Mouse (Mus musculus): ENCODE data around the gene Gorasp2. TPM values are rescaled to one million over a fixed set of nuclear protein-coding genes. Genes with fewer than 3 reads are reported as not detected.

Gorasp2 gene
- polyA plus RNA-seq, 1 experiment from 2014 or later = 168 TPM

DNA sequence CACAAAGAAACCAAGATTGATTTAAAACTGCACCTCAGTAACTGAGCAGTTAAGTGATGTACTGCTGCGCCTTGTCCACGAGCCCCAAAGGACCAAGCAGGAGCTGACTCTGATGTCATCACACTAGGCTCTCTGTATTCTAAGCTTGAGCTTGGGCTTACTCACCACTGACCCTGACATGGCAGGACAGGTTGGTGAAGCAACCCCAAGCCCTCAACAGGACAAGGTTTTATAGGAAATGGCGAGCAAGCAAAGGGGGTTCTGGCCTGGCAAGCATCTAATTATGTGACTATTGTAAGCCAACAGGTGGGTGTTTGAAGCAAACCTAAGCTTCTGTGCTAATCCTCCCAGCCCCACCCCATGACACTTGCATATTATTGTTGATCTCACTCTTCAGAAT is 39.5 kb downstream of the Gorasp2 start:
- Histone ChIP-seq H3K4me2 (no peak overlapping the region), H3K36me3 (0 out of 2 replicates have a peak, but pooled peaks cover 4% of the 10 kb centered on the region), H3K27me3 (no peaks in the 10 kb centered on the region), H3K27ac (no peak overlapping the region), H3K4me1 (peaks cover 19% of the 10 kb centered on the region), H3K9ac (no peak overlapping the region), H3K9me3 (no peaks in the 10 kb centered on the region), H3K4me3 (no peak overlapping the region)
- no peak for ATAC-seq (ENCODE audit: insufficient number of reproducible peaks, insufficient read depth, low FRiP score, low TSS enrichment, low read depth)
- 81% methylated on average over 3 of the region's 3 CpGs for WGBS

DNA sequence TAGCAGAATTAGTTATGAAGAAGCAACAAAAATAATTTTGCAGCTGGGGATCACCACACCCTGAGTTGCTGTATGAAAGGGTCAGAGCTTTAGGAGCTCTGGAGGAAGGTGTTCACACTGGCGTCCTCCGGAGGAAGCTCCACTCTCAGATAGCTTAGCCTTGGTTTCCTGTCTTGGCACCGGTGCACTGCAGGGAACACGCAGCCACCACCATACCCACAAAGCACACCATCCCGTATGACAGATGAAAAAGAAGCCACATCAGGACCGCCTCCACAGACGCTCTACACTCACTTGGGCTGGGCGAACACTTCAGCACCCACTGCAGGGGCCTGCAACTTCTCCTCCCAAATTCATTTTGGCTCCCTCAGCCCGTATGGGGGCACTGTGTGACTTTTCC is 40.2 kb downstream of the Gorasp2 start:
- 52% methylated on average over 9 of the region's 9 CpGs for WGBS
- no peaks in the 10 kb centered on the region for H3K27me3 ChIP-seq
- no peak overlapping the region for H3K27ac ChIP-seq
- no peak overlapping the region for H3K4me3 ChIP-seq
- H3K4me1 ChIP-seq = peaks cover 22% of the 10 kb centered on the region
- no peaks in the 10 kb centered on the region for H3K9me3 ChIP-seq
- ATAC-seq (ENCODE audit: insufficient number of reproducible peaks, insufficient read depth, low FRiP score, low TSS enrichment, low read depth) = no peak
- H3K4me2 ChIP-seq = no peak overlapping the region
- H3K9ac ChIP-seq = no peak overlapping the region
- 0 out of 2 replicates have a peak, but pooled peaks cover 4% of the 10 kb centered on the region for H3K36me3 ChIP-seq

DNA sequence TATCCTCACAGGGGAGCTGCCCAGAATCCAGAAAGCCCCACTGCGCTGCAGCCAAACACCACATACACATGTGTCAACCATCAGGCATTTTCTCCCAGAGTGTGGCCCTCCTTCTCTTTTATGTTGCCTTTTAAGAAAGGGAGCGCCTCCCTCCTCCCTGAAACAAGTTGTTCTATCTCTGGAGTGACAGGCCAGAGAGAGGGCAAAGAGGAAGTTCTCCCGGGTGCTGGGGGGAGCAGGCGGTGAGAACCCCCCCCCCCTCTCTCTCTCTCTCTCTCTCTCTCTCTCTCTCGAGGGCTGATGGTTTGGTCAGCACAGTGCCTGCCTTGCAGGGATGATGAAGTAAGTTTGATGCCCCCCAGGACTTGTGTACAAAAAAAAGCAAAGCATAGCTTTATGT is 41.0 kb downstream of the Gorasp2 start:
- no peak for ATAC-seq (ENCODE audit: insufficient number of reproducible peaks, insufficient read depth, low FRiP score, low TSS enrichment, low read depth)
- no peak overlapping the region for H3K27ac ChIP-seq
- H3K27me3 ChIP-seq = no peaks in the 10 kb centered on the region
- H3K4me3 ChIP-seq = no peak overlapping the region
- no peaks in the 10 kb centered on the region for H3K9me3 ChIP-seq
- H3K9ac ChIP-seq = peak overlapping the region; percentile 44; the same call in 1 of the 2 replicates
- WGBS = 41% methylated on average over 5 of the region's 5 CpGs
- H3K36me3 ChIP-seq = 0 out of 2 replicates have a peak, but pooled peaks cover 4% of the 10 kb centered on the region
- peaks cover 30% of the 10 kb centered on the region for H3K4me1 ChIP-seq
- H3K4me2 ChIP-seq = no peak overlapping the region

DNA sequence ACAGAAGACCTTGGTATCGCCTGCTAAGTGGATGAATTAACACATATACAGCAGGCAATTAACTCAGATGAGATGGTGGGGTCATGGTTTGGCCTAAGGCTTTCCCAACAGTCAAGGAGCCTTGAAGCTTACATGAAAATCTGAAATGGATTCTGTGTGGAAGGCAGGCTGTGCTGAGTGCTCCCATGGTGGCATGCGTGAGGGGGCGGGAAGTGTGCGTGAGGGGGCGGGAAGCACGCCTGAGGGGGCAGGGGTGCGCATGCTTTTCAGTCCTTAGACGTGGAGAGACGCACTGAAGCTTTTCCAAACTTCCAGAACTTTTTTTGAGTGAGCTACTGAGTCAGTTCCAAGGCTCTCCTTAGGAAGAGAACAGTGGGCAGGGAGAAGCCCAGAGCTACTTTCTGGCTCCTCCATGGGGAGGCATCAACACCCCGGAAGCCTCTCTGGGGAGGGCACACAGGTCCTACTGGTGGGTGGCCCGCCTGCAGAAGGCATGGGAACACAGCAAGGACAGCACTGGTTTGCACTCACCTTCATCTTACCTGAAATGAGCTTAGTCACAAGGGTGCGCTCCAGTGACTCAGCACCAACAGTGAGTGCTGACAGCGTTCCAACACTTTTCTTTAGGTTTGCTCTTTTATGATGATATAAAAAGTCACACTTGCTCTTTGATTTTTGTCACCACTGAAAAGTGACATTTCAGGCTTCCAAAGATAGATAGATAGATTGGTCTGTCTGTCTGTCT is 47.8 kb downstream of the Gorasp2 start:
- Histone ChIP-seq H3K4me3 (no peak overlapping the region), H3K4me1 (peaks cover 26% of the 10 kb centered on the region), H3K27ac (no peak overlapping the region; the same call in 1 of the 2 replicates), H3K9ac (no peak overlapping the region), H3K9me3 (no peaks in the 10 kb centered on the region), H3K36me3 (peaks cover 40% of the 10 kb centered on the region), H3K27me3 (no peaks in the 10 kb centered on the region), H3K4me2 (no peak overlapping the region)
- no peak for ATAC-seq (ENCODE audit: insufficient number of reproducible peaks, insufficient read depth, low FRiP score, low TSS enrichment, low read depth)
- 72% methylated on average over 13 of the region's 13 CpGs for WGBS

DNA sequence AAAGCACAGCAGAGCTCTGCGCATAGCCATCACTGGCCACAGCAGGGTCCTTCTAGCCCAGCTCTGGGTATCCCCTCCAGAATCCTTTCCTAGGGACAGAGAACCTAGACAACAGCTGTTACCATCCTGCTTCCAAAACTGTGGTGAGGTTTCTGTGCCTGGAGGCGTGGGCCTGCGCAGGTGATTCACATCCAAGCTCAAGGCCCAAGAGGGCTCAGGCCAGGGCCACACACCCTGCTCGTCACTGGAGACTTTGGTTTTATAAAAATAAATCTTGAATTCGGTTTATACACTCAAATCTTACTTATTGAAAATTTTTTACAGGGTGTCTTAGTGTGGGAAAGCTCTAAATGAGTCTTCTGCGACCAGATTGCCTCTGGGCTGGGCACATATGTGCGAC is 48.9 kb downstream of the Gorasp2 start:
- 95% methylated on average over 7 of the region's 7 CpGs for WGBS
- no peak for ATAC-seq (ENCODE audit: insufficient number of reproducible peaks, insufficient read depth, low FRiP score, low TSS enrichment, low read depth)
- peaks cover 46% of the 10 kb centered on the region for H3K36me3 ChIP-seq

DNA sequence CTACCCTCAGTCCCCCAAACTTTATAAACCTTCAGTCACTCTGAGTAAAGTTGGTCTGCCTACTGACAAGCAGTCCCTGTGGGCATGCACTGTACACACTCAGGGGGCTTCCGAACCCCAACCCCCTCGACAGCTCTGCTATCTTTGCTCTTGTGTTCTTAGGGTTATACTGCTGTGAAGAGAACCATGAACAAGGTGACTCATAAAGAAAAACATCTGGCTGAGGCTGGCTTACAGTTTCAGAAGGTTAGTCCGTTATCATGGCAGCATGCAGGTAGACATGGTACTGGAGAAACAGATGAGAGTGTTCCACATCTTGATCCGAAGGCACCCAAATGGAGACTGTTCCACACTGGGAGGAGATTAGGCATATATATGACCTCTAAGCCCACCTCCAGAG is 49.5 kb downstream of the Gorasp2 start:
- H3K36me3 ChIP-seq = peaks cover 53% of the 10 kb centered on the region

More for the DNA sequence above, 48.9 kb downstream of the Gorasp2 start:
- Histone ChIP-seq H3K27ac (no peak overlapping the region), H3K4me2 (no peak overlapping the region), H3K9me3 (no peaks in the 10 kb centered on the region), H3K4me3 (no peak overlapping the region), H3K27me3 (no peaks in the 10 kb centered on the region), H3K9ac (no peak overlapping the region), H3K4me1 (peaks cover 22% of the 10 kb centered on the region)

DNA sequence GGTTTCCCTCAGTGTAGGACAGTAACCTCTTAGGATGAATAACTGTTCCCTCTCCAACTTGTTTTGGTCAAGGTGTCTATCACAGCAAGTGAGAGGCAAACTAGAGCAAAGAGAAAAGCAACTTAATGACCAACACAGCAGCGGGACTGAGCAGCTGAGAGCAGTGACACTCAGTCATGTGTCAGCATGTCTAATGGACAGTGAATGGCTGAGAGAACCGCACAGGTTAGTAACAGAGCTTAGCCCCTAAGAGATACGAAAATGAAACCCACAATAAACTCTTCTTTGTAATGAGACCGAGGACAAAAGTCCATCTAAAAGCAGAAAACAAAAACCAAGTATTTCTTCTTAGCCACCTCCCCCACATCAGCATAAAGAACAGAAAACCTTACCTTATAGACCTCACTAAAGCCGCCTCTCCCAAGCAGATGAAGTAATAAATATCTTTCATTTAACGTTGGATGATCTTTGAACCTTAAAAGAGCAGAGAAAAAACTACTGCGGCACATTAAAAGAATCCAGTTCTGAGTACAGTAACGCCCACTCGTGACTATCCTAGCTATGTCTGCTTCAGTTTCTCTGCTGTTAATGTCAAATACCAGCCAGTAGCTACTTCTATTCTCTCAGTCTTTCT is 62.4 kb downstream of the Gorasp2 start:
- Histone ChIP-seq H3K9ac (no peak overlapping the region), H3K4me3 (no peak overlapping the region), H3K4me1 (no peaks in the 10 kb centered on the region), H3K27me3 (no peaks in the 10 kb centered on the region), H3K36me3 (peaks cover 58% of the 10 kb centered on the region), H3K4me2 (no peak overlapping the region), H3K27ac (no peak overlapping the region), H3K9me3 (no peaks in the 10 kb centered on the region)
- WGBS = 92% methylated on average over 9 of the region's 9 CpGs
- no peak for ATAC-seq (ENCODE audit: insufficient number of reproducible peaks, insufficient read depth, low FRiP score, low TSS enrichment, low read depth)

More for the DNA sequence above, 49.5 kb downstream of the Gorasp2 start:
- no peak for ATAC-seq (ENCODE audit: insufficient number of reproducible peaks, insufficient read depth, low FRiP score, low TSS enrichment, low read depth)
- Histone ChIP-seq H3K27ac (no peak overlapping the region), H3K4me1 (peaks cover 22% of the 10 kb centered on the region), H3K4me2 (no peak overlapping the region), H3K9ac (no peak overlapping the region), H3K27me3 (no peaks in the 10 kb centered on the region), H3K4me3 (no peak overlapping the region), H3K9me3 (no peaks in the 10 kb centered on the region)
- 96% methylated on average over 4 of the region's 4 CpGs for WGBS

DNA sequence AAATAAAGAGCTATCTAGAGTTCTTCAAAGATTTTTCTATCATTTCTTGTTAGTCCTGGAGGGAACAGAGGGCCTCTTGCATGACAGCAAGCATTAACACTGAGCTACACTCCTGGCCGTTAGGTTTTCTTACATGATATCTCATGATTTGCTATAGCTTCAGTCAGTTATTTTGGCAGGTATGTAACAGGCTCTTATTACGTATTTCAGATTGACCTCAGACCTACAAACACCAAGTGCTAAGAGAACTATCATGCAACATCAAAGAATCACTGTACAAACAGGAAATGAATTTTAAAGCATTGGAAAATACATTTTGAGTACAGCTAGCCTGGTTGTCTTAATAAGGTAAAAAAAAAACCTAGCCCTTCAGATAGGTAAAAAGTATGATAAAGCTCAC is 65.7 kb downstream of the Gorasp2 start:
- H3K4me3 ChIP-seq = no peak overlapping the region
- no peak overlapping the region for H3K9ac ChIP-seq
- no peaks in the 10 kb centered on the region for H3K9me3 ChIP-seq
- no peak for ATAC-seq (ENCODE audit: insufficient number of reproducible peaks, insufficient read depth, low FRiP score, low TSS enrichment, low read depth)
- no peak overlapping the region for H3K4me2 ChIP-seq
- WGBS = 70% methylated on average over 2 of the region's 2 CpGs
- no peaks in the 10 kb centered on the region for H3K4me1 ChIP-seq
- no peak overlapping the region for H3K27ac ChIP-seq
- H3K27me3 ChIP-seq = no peaks in the 10 kb centered on the region
- H3K36me3 ChIP-seq = peaks cover 38% of the 10 kb centered on the region

DNA sequence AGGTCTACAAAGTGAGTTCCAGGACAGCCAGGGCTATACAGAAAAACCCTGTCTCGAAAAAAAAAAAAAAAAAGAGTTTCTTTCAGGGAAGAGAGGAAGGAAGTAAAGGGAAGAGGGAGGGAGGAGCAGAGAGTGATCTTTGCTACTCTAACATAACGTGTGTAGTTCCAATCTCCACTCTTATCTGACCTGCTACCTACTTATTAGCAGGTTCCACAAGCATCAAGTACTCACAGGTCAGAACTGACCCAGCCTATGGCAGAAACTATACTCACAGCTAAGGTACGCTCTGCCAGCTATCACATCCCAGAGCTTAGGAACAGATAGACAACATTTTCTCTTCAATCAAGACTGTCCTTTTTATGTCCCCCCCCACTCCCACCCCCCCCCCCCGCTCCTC is 74.2 kb downstream of the Gorasp2 start:
- ATAC-seq (ENCODE audit: insufficient number of reproducible peaks, insufficient read depth, low FRiP score, low TSS enrichment, low read depth) = no peak
- Histone ChIP-seq H3K4me1 (no peaks in the 10 kb centered on the region), H3K36me3 (peaks cover 48% of the 10 kb centered on the region), H3K27me3 (no peaks in the 10 kb centered on the region), H3K27ac (no peak overlapping the region), H3K4me3 (no peak overlapping the region), H3K4me2 (no peak overlapping the region), H3K9me3 (no peaks in the 10 kb centered on the region), H3K9ac (no peak overlapping the region)
- whole genome bisulfite sequencing = 89% methylated on average over 4 of the region's 4 CpGs

DNA sequence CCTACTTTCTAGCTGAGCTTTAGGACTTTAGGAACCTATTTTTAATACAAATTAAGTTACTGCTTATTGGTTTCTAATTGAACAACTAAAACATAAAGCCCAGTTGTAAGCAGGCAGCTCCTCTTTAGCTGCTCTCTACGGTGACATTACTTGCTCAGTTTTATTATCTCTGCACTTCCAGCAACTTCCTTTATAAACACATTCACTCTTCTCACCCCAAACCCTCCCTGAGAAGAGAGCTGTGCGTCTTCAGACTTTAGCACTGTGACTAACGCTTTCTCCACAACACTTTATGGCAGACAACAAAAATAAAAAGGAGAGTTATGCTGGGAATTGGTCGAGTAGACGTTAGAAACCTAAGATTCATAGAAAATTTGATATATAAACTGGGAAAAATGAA is 74.6 kb downstream of the Gorasp2 start:
- 88% methylated on average over 5 of the region's 5 CpGs for WGBS
- H3K36me3 ChIP-seq = peaks cover 52% of the 10 kb centered on the region
- no peaks in the 10 kb centered on the region for H3K9me3 ChIP-seq
- H3K4me2 ChIP-seq = no peak overlapping the region
- no peaks in the 10 kb centered on the region for H3K4me1 ChIP-seq
- no peak for ATAC-seq (ENCODE audit: insufficient number of reproducible peaks, insufficient read depth, low FRiP score, low TSS enrichment, low read depth)
- no peak overlapping the region for H3K27ac ChIP-seq
- H3K9ac ChIP-seq = no peak overlapping the region
- no peaks in the 10 kb centered on the region for H3K27me3 ChIP-seq
- H3K4me3 ChIP-seq = no peak overlapping the region

DNA sequence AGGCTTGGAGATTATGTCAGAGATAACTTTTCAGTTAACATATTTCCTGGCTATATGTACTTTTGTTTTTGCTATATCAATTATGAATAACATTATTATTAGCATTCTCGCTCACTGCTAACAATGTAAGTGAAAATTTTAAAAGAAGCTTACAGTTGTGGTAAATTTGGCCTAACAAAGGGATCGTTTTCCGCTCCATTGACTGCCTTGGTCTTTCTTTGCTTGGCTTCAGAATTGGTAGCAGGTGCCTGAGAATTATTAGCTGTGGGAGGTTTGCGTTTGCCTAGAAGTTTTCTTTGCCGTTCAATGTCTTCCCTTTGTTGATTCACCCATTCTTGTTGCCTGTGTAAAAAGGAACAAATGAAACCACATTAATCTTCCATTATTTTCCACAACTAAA is 80.5 kb downstream of the Gorasp2 start:
- H3K36me3 ChIP-seq = peaks cover 61% of the 10 kb centered on the region
- no peaks in the 10 kb centered on the region for H3K9me3 ChIP-seq
- no peaks in the 10 kb centered on the region for H3K4me1 ChIP-seq
- no peak overlapping the region for H3K27ac ChIP-seq
- H3K4me3 ChIP-seq = no peak overlapping the region
- no peak overlapping the region for H3K4me2 ChIP-seq
- no peak overlapping the region for H3K9ac ChIP-seq
- no peaks in the 10 kb centered on the region for H3K27me3 ChIP-seq
- no peak for ATAC-seq (ENCODE audit: insufficient number of reproducible peaks, insufficient read depth, low FRiP score, low TSS enrichment, low read depth)
- 78% methylated on average over 5 of the region's 5 CpGs for WGBS

DNA sequence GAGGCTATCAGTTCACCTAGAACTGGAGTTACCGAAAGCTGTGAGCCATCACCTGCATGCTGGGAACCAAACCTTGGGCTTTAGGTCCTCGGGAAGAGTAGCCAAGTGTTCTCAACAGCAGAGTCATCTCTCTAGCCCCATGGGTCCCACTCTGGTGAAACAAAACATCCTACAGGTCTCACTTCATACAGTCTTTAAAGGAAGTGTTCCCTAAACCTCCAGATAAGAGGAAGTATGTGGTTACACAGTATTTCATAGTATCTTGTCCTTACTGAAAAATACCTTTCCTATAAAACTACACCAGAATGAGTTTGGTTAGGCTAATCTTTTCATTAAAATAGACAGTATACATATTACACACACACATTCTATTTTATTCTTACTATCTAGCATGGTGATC is 81.2 kb downstream of the Gorasp2 start:
- no peak overlapping the region for H3K4me3 ChIP-seq
- WGBS = 88% methylated on average over 2 of the region's 2 CpGs
- no peak overlapping the region for H3K9ac ChIP-seq
- no peak for ATAC-seq (ENCODE audit: insufficient number of reproducible peaks, insufficient read depth, low FRiP score, low TSS enrichment, low read depth)
- H3K4me2 ChIP-seq = no peak overlapping the region
- H3K27me3 ChIP-seq = no peaks in the 10 kb centered on the region
- H3K36me3 ChIP-seq = peaks cover 55% of the 10 kb centered on the region
- H3K9me3 ChIP-seq = no peaks in the 10 kb centered on the region
- no peaks in the 10 kb centered on the region for H3K4me1 ChIP-seq
- no peak overlapping the region for H3K27ac ChIP-seq
